Comparison of ENCODE assay signal across 18 mouse cellular contexts in genomic region chr19:24427258-24427657, GRCm38 (mm10). TPM values are rescaled to one million over a fixed set of nuclear protein-coding genes. Genes with fewer than 3 reads are reported as not detected.
A peak's percentile ranks its signal among the peaks of the same experiment; 100 is the strongest.
DNase-seq lines count a peak whose midpoint lies in the region; ATAC-seq and TF ChIP-seq lines count a peak whose summit lies in the region.
"Had no signal": no experiment of that assay in that cellular context is flagged by ENCODE, and none has a peak within 500 bp of the region (broad histone marks: within the 10 kb centered on the region; RNA-seq: fewer than 3 reads in every experiment).

No protein-coding gene starts in this region.

- peaks cover 3% of the 10 kb centered on the region; the same call in 1 of the 2 replicates for H3K4me1 ChIP-seq in heart, adult 2 months (ENCODE audit: control insufficient read depth, insufficient read depth, low read length)
- no peaks in the 10 kb centered on the region for H3K4me1 ChIP-seq in lung, embryonic 14.5 days (ENCODE audit: insufficient read depth)
- no peaks in the 10 kb centered on the region for H3K4me1 ChIP-seq in stomach, postnatal 0 days (replicated peaks; ENCODE audit: control insufficient read depth, insufficient read depth)
- no peaks in the 10 kb centered on the region for H3K4me1 ChIP-seq in hindbrain, embryonic 16.5 days (ENCODE audit: control insufficient read depth, insufficient read depth, low read depth, low read length)
- H3K4me1 ChIP-seq: forebrain, embryonic 15.5 days had no signal

- no peak overlapping the region for H3K9ac ChIP-seq in heart, adult 2 months (ENCODE audit: low read depth, low read length)
- no peak overlapping the region for H3K9ac ChIP-seq in lung, embryonic 14.5 days
- no peak overlapping the region for H3K9ac ChIP-seq in stomach, postnatal 0 days (ENCODE audit: low read length)
- H3K9ac ChIP-seq in hindbrain, embryonic 16.5 days (ENCODE audit: low read depth, low read length), result no peak overlapping the region
- H3K9ac ChIP-seq: forebrain, embryonic 15.5 days; liver, embryonic 15.5 days had no signal

- TF ChIP-seq POLR2A in heart, adult 2 months (IDR thresholded peaks at IDR 0.05; ENCODE audit: insufficient read depth, low read depth, low read length), result no peak

- H3K9me3 ChIP-seq in lung, embryonic 14.5 days (ENCODE audit: low read depth, low read length), result no peaks in the 10 kb centered on the region
- no peaks in the 10 kb centered on the region for H3K9me3 ChIP-seq in stomach, postnatal 0 days (ENCODE audit: control insufficient read depth, low read length)
- H3K9me3 ChIP-seq in hindbrain, embryonic 16.5 days (ENCODE audit: control insufficient read depth, low read length), result no peaks in the 10 kb centered on the region
- H3K9me3 ChIP-seq: forebrain, embryonic 15.5 days; liver, embryonic 15.5 days had no signal

- no peak for ATAC-seq in lung, embryonic 14.5 days (ENCODE audit: insufficient read depth)
- ATAC-seq in stomach, postnatal 0 days (ENCODE audit: low FRiP score, low TSS enrichment), result peak; percentile 97
- no peak for ATAC-seq in hindbrain, embryonic 16.5 days
- ATAC-seq: forebrain, embryonic 15.5 days had no signal

- no peaks in the 10 kb centered on the region for H3K79me2 ChIP-seq in heart, adult 2 months (replicated peaks; ENCODE audit: control insufficient read depth, insufficient read depth, low read length)

- no peak for TF ChIP-seq EP300 in heart, adult 2 months (IDR thresholded peaks at IDR 0.05; ENCODE audit: insufficient read depth, low read depth, low read length)
- no peak for TF ChIP-seq EP300 in stomach, postnatal 0 days (optimal IDR thresholded peaks at IDR 0.05)

- DNase-seq in heart, adult 2 months, result no peak
- no peak for DNase-seq in heart, adult 18-20 months
- DNase-seq in lung, embryonic 14.5 days, result peak; percentile 27
- no peak for DNase-seq in lung, postnatal 4 days
- DNase-seq in large intestine, adult 2 months (ENCODE audit: low read depth, low spot score), result peak; percentile 54
- peak; percentile 78 for DNase-seq in stomach, postnatal 0 days (ENCODE audit: low spot score)
- DNase-seq in spleen, postnatal 10 days (ENCODE audit: low spot score in 2 of 2), result no peak
- DNase-seq: adrenal gland, adult 2 months; cerebellum, postnatal 25 days; kidney, adult 9 months; midbrain, embryonic 14.5 days; right cerebral cortex, adult 18-20 months; thymus, postnatal 36 days had no signal

- no peaks in the 10 kb centered on the region for H3K36me3 ChIP-seq in heart, adult 2 months (ENCODE audit: control insufficient read depth, insufficient read depth, low read length)
- no peaks in the 10 kb centered on the region for H3K36me3 ChIP-seq in lung, embryonic 14.5 days (ENCODE audit: insufficient read depth)
- no peaks in the 10 kb centered on the region for H3K36me3 ChIP-seq in stomach, postnatal 0 days (ENCODE audit: control insufficient read depth, insufficient read depth, low read length)
- no peaks in the 10 kb centered on the region for H3K36me3 ChIP-seq in hindbrain, embryonic 16.5 days (ENCODE audit: control insufficient read depth, insufficient read depth, low read length)
- H3K36me3 ChIP-seq: forebrain, embryonic 15.5 days; liver, embryonic 15.5 days had no signal

- 57% methylated on average over 4 of the region's 4 CpGs for WGBS in heart, adult 2 months
- WGBS in lung, embryonic 14.5 days, result 40% methylated on average over 4 of the region's 4 CpGs
- 28% methylated on average over 4 of the region's 4 CpGs for whole genome bisulfite sequencing in large intestine, adult 2 months
- WGBS in stomach, postnatal 0 days, result 32% methylated on average over 4 of the region's 4 CpGs
- 79% methylated on average over 4 of the region's 4 CpGs for WGBS in hindbrain, embryonic 16.5 days

- intact Hi-C loops in heart, adult 2 months (cut with DNase I), result loop anchor here (2.0 kb wide), 1 partner anchor 26 kb away; no protein-coding TSS in a partner anchor

- no peak overlapping the region for H3K4me2 ChIP-seq in lung, embryonic 14.5 days
- no peak overlapping the region for H3K4me2 ChIP-seq in stomach, postnatal 0 days (replicated peaks; ENCODE audit: low read depth)
- no peak overlapping the region for H3K4me2 ChIP-seq in hindbrain, embryonic 16.5 days (ENCODE audit: low read length)
- H3K4me2 ChIP-seq: forebrain, embryonic 15.5 days; liver, embryonic 15.5 days had no signal

- no peaks in the 10 kb centered on the region for H3K27me3 ChIP-seq in heart, adult 2 months (ENCODE audit: control insufficient read depth, insufficient read depth, low read length)
- no peaks in the 10 kb centered on the region for H3K27me3 ChIP-seq in lung, embryonic 14.5 days (ENCODE audit: insufficient read depth, low read length)
- H3K27me3 ChIP-seq in stomach, postnatal 0 days (ENCODE audit: control insufficient read depth, insufficient read depth, low read length), result no peaks in the 10 kb centered on the region
- H3K27me3 ChIP-seq in hindbrain, embryonic 16.5 days (replicated peaks; ENCODE audit: control insufficient read depth, insufficient read depth, low read length), result no peaks in the 10 kb centered on the region
- H3K27me3 ChIP-seq: CH12.LX; forebrain, embryonic 15.5 days; liver, embryonic 15.5 days had no signal

- H3K4me3 ChIP-seq in heart, adult 2 months, result no peak overlapping the region
- H3K4me3 ChIP-seq in lung, embryonic 14.5 days (ENCODE audit: low read depth, low read length), result no peak overlapping the region
- no peak overlapping the region for H3K4me3 ChIP-seq in stomach, postnatal 0 days (ENCODE audit: low read depth, low read length)
- H3K4me3 ChIP-seq in hindbrain, embryonic 16.5 days (ENCODE audit: low read length), result no peak overlapping the region
- H3K4me3 ChIP-seq: erythroblast, embryonic 14.5 days; forebrain, embryonic 15.5 days; liver, embryonic 15.5 days had no signal

- no peak for TF ChIP-seq CTCF in heart, adult 2 months (IDR thresholded peaks at IDR 0.05)
- no peak for TF ChIP-seq CTCF in lung, embryonic 14.5 days (IDR thresholded peaks at IDR 0.05; ENCODE audit: low read depth)
- TF ChIP-seq CTCF in stomach, postnatal 0 days (IDR thresholded peaks at IDR 0.05; ENCODE audit: low read depth), result no peak

- peak overlapping the region; percentile 59 for H3K27ac ChIP-seq in heart, adult 2 months
- no peak overlapping the region for H3K27ac ChIP-seq in lung, embryonic 14.5 days (ENCODE audit: low read depth)
- H3K27ac ChIP-seq in stomach, postnatal 0 days (replicated peaks), result peak overlapping the region; percentile 82; the same call in 1 of the 2 replicates
- no peak overlapping the region for H3K27ac ChIP-seq in hindbrain, embryonic 16.5 days (ENCODE audit: low read depth, low read length)
- H3K27ac ChIP-seq: forebrain, embryonic 15.5 days; liver, embryonic 15.5 days had no signal

RNA-seq across cellular contexts. Expression of gene Fam122a, which starts 49.9 kb away (rescaled TPM):
- total RNA-seq in heart, adult 2 months (2021), result 10 to 100 TPM; 25.2 to 28.8 TPM
- 26.4 and 27.4 TPM in 2 replicates for polyA plus RNA-seq in heart, adult 2 months (2012; rRNA removed)
- 10 to 100 TPM; 26.3 to 27.6 TPM for total RNA-seq in heart, adult 18-20 months (2021)
- polyA plus RNA-seq in lung, embryonic 14.5 days (2014; fragmentation: Nextera tagmentation; extraction: Ambion mirVana), result 47.0 and 48.3 TPM in 2 replicates
- polyA plus RNA-seq in large intestine, adult 2 months (2012; rRNA removed), result 14.1 and 17.0 TPM in 2 replicates
- 42.2 and 46.2 TPM in 2 replicates for polyA plus RNA-seq in stomach, postnatal 0 days (2015; fragmentation: Nextera tagmentation; extraction: Ambion mirVana)
- 52.1 and 53.9 TPM in 2 replicates for polyA plus RNA-seq in hindbrain, embryonic 16.5 days (2015; fragmentation: Nextera tagmentation; extraction: Ambion mirVana)

Comparison
In these comparisons a context has a peak if more than half of its experiments do, and no peak if none do; other contexts are left out.
1. DNase-seq: peak in lung, embryonic 14.5 days (single experiment), large intestine, adult 2 months (single experiment) and stomach, postnatal 0 days (single experiment); none in heart, adult 2 months (0 of 2), heart, adult 18-20 months (0 of 2), lung, postnatal 4 days (0 of 2) and spleen, postnatal 10 days (0 of 2).
2. H3K27ac ChIP-seq: peak in heart, adult 2 months (single experiment) and stomach, postnatal 0 days (single experiment); none in lung, embryonic 14.5 days (single experiment) and hindbrain, embryonic 16.5 days (single experiment).